Mouse (Mus musculus) gastrocnemius, postnatal 25 days (tissue): ENCODE data around the gene Mink1. TPM values are rescaled to one million over a fixed set of nuclear protein-coding genes. Genes with fewer than 3 reads are reported as not detected.
A peak's percentile ranks its signal among the peaks of the same experiment; 100 is the strongest.

Experiments used
- DNase-seq: peaks from one replicate; pipeline ENCODE4 v3.0.0; 2022
- total RNA-seq, 2 experiments: library from RNA; stranded (reverse); gene quantifications; 1 replicate in 1 of 2; 2 replicates in 1 of 2; pipeline ENCODE4 v1.2.3; 2021

Mink1 gene
- total RNA-seq, 2 experiments from 2014 or later = 26.3 to 27.2 TPM

- DNase-seq = no peak
Observed at GRCm38 (mm10) chr11:70594253-70594989, 31.7 kb downstream of the Mink1 start.

GRCm38 (mm10) chr11:70595638-70596037, 33.0 kb downstream of the Mink1 start:
- no peak for DNase-seq

- no peak for DNase-seq
Observed at GRCm38 (mm10) chr11:70596094-70596493, 33.4 kb downstream of the Mink1 start.

GRCm38 (mm10) chr11:70597301-70597700, 34.6 kb downstream of the Mink1 start:
- DNase-seq = no peak

GRCm38 (mm10) chr11:70598451-70598953, 35.8 kb downstream of the Mink1 start:
- DNase-seq = no peak

- peak; percentile 42 for DNase-seq
Observed at GRCm38 (mm10) chr11:70605024-70605566, 42.4 kb downstream of the Mink1 start.

- no peak for DNase-seq
Observed at GRCm38 (mm10) chr11:70606717-70607116, 44.0 kb downstream of the Mink1 start.

GRCm38 (mm10) chr11:70607611-70608010, 44.9 kb downstream of the Mink1 start:
- no peak for DNase-seq

- no peak for DNase-seq
Observed at GRCm38 (mm10) chr11:70608381-70609066, 45.8 kb downstream of the Mink1 start.

- DNase-seq = no peak
Observed at GRCm38 (mm10) chr11:70610752-70611151, 48.1 kb downstream of the Mink1 start.

- DNase-seq = no peak
Observed at GRCm38 (mm10) chr11:70612505-70612904, 49.8 kb downstream of the Mink1 start.

GRCm38 (mm10) chr11:70615074-70615473, 52.4 kb downstream of the Mink1 start:
- DNase-seq = peak; percentile 67

- no peak for DNase-seq
Observed at GRCm38 (mm10) chr11:70615516-70616093, 52.9 kb downstream of the Mink1 start, which contains the start of gene 4930544D05Rik. TSS of gene 4930544D05Rik (plus strand) at chr11:70615848.

GRCm38 (mm10) chr11:70619101-70619500, 56.4 kb downstream of the Mink1 start, which contains the start of gene Chrne:
TSS of gene Chrne (minus strand) at chr11:70619216.
- DNase-seq = peak; percentile 70

GRCm38 (mm10) chr11:70621972-70622814, 59.5 kb downstream of the Mink1 start:
- DNase-seq = peak; percentile 67

GRCm38 (mm10) chr11:70623053-70623742, 60.5 kb downstream of the Mink1 start:
- DNase-seq = no peak

GRCm38 (mm10) chr11:70625473-70625872, 62.8 kb downstream of the Mink1 start:
- DNase-seq = no peak

- no peak for DNase-seq
Observed at GRCm38 (mm10) chr11:70626877-70627276, 64.2 kb downstream of the Mink1 start.

- DNase-seq = no peak
Observed at GRCm38 (mm10) chr11:70628431-70628830, 65.8 kb downstream of the Mink1 start.

GRCm38 (mm10) chr11:70629557-70629956, 66.9 kb downstream of the Mink1 start:
- DNase-seq = no peak

GRCm38 (mm10) chr11:70630129-70630528, 67.4 kb downstream of the Mink1 start:
- no peak for DNase-seq
